ENCODE assay signal across 8 mouse cellular contexts in genomic region chr4:155943049-155943452, GRCm38 (mm10). TPM values are rescaled to one million over a fixed set of nuclear protein-coding genes. Genes with fewer than 3 reads are reported as not detected.
DNase-seq lines count a peak whose midpoint lies in the region; ATAC-seq and TF ChIP-seq lines count a peak whose summit lies in the region.

No protein-coding gene starts in this region.

- peaks cover 13% of the 10 kb centered on the region for H3K4me1 ChIP-seq in neural tube, embryonic 11.5 days (ENCODE audit: control insufficient read depth, insufficient read depth, low read length)
- peaks cover 7% of the 10 kb centered on the region; the same call in 1 of the 2 replicates for H3K4me1 ChIP-seq in hindbrain, postnatal 0 days (ENCODE audit: insufficient read depth, low read length)
- H3K4me1 ChIP-seq in limb, embryonic 12.5 days (replicated peaks): peaks cover 18% of the 10 kb centered on the region
- peaks cover 16% of the 10 kb centered on the region for H3K4me1 ChIP-seq in midbrain, embryonic 11.5 days (ENCODE audit: control insufficient read depth, insufficient read depth, low read length)

- DNase-seq in neural tube, embryonic 11.5 days (ENCODE audit: low spot score): no peak
- no peak for DNase-seq in neural tube, embryonic 10.5 days (ENCODE audit: extremely low spot score, low spot score)
- DNase-seq in gastrocnemius, postnatal 10 days: peak; percentile 48
- peak; percentile 60 for DNase-seq in hindbrain, postnatal 0 days (ENCODE audit: low spot score)
- DNase-seq in midbrain, embryonic 11.5 days (ENCODE audit: low spot score, missing footprints): no peak
- no peak for DNase-seq in spleen, adult 18-20 months

- H3K27ac ChIP-seq in neural tube, embryonic 11.5 days (ENCODE audit: low read depth, low read length): peak overlapping the region; percentile 71
- peak overlapping the region; percentile 92 for H3K27ac ChIP-seq in hindbrain, postnatal 0 days
- peak overlapping the region; percentile 91 for H3K27ac ChIP-seq in limb, embryonic 12.5 days
- H3K27ac ChIP-seq in midbrain, embryonic 11.5 days (ENCODE audit: low read depth, low read length): peak overlapping the region; percentile 68

- WGBS in neural tube, embryonic 11.5 days: under 1% methylated on average over 16 of the region's 17 CpGs
- under 1% methylated on average over 17 of the region's 17 CpGs for WGBS in hindbrain, postnatal 0 days
- WGBS in limb, embryonic 12.5 days: 2% methylated on average over 17 of the region's 17 CpGs
- WGBS in midbrain, embryonic 11.5 days: under 1% methylated on average over 17 of the region's 17 CpGs

- peak overlapping the region; percentile 93 for H3K4me2 ChIP-seq in neural tube, embryonic 11.5 days (ENCODE audit: low read depth)
- H3K4me2 ChIP-seq in hindbrain, postnatal 0 days (ENCODE audit: low read depth, low read length): peak overlapping the region; percentile 95
- H3K4me2 ChIP-seq in limb, embryonic 12.5 days: peak overlapping the region; percentile 96
- peak overlapping the region; percentile 83 for H3K4me2 ChIP-seq in midbrain, embryonic 11.5 days

- TF ChIP-seq CTCF in hindbrain, postnatal 0 days (IDR thresholded peaks at IDR 0.05; ENCODE audit: low read depth): no peak

- peak; percentile 60; the same call in 1 of the 2 replicates for ATAC-seq in neural tube, embryonic 11.5 days (ENCODE audit: insufficient read depth, low FRiP score, low TSS enrichment)
- peak; percentile 33 for ATAC-seq in common myeloid progenitor, adult 5-6 weeks (replicated peaks; ENCODE audit: low read depth, poor library complexity, severe bottlenecking)
- peak; percentile 36 for ATAC-seq in hindbrain, postnatal 0 days
- ATAC-seq in limb, embryonic 12.5 days (ENCODE audit: insufficient number of reproducible peaks, insufficient read depth, low FRiP score, low TSS enrichment, low read depth): peak; percentile 63
- no peak for ATAC-seq in midbrain, embryonic 11.5 days (ENCODE audit: low FRiP score)

- H3K9me3 ChIP-seq in neural tube, embryonic 11.5 days (ENCODE audit: control insufficient read depth, low read length): no peaks in the 10 kb centered on the region
- H3K9me3 ChIP-seq in hindbrain, postnatal 0 days (ENCODE audit: low read length): no peaks in the 10 kb centered on the region
- no peaks in the 10 kb centered on the region for H3K9me3 ChIP-seq in limb, embryonic 12.5 days
- no peaks in the 10 kb centered on the region for H3K9me3 ChIP-seq in midbrain, embryonic 11.5 days (ENCODE audit: control insufficient read depth, low read length)

- H3K9ac ChIP-seq in neural tube, embryonic 11.5 days (ENCODE audit: low read length): peak overlapping the region; percentile 86
- H3K9ac ChIP-seq in hindbrain, postnatal 0 days (replicated peaks; ENCODE audit: low read length): peak overlapping the region; percentile 88
- peak overlapping the region; percentile 96 for H3K9ac ChIP-seq in limb, embryonic 12.5 days (replicated peaks)
- peak overlapping the region; percentile 88 for H3K9ac ChIP-seq in midbrain, embryonic 11.5 days (ENCODE audit: low read length)

- H3K4me3 ChIP-seq in neural tube, embryonic 11.5 days (ENCODE audit: low read depth, low read length): peak overlapping the region; percentile 98
- H3K4me3 ChIP-seq in hindbrain, postnatal 0 days (ENCODE audit: low read length): peak overlapping the region; percentile 96
- peak overlapping the region; percentile 99 for H3K4me3 ChIP-seq in limb, embryonic 12.5 days (replicated peaks)
- H3K4me3 ChIP-seq in midbrain, embryonic 11.5 days (ENCODE audit: low read depth, low read length): peak overlapping the region; percentile 99

- no peaks in the 10 kb centered on the region for H3K27me3 ChIP-seq in neural tube, embryonic 11.5 days (ENCODE audit: control insufficient read depth, insufficient read depth, low read length)
- H3K27me3 ChIP-seq in hindbrain, postnatal 0 days (ENCODE audit: insufficient read depth, low read length): no peaks in the 10 kb centered on the region
- H3K27me3 ChIP-seq in limb, embryonic 12.5 days: no peaks in the 10 kb centered on the region
- no peaks in the 10 kb centered on the region for H3K27me3 ChIP-seq in midbrain, embryonic 11.5 days (ENCODE audit: control insufficient read depth, insufficient read depth, low read length)

- H3K36me3 ChIP-seq in neural tube, embryonic 11.5 days (ENCODE audit: control insufficient read depth, insufficient read depth, low read length): peaks cover 3% of the 10 kb centered on the region; the same call in 1 of the 2 replicates
- peaks cover 5% of the 10 kb centered on the region; the same call in 1 of the 2 replicates for H3K36me3 ChIP-seq in hindbrain, postnatal 0 days (ENCODE audit: insufficient read depth, low read length)
- H3K36me3 ChIP-seq in limb, embryonic 12.5 days: peaks cover 18% of the 10 kb centered on the region
- no peaks in the 10 kb centered on the region for H3K36me3 ChIP-seq in midbrain, embryonic 11.5 days (ENCODE audit: control insufficient read depth, insufficient read depth, low read length)

RNA-seq across cellular contexts. Expression of gene Ube2j2, which starts 0.6 kb away (rescaled TPM):
- 154 and 162 TPM in 2 replicates for polyA plus RNA-seq in neural tube, embryonic 11.5 days (2014; fragmentation: Nextera tagmentation; extraction: Ambion mirVana)
- 91.5 and 103 TPM in 2 replicates for total RNA-seq in common myeloid progenitor, adult 5-6 weeks (2017)
- 10 to 100 TPM; 62.1 to 67.2 TPM for total RNA-seq in gastrocnemius, postnatal 10 days (2021)
- 47.5 and 50.8 TPM in 2 replicates for total RNA-seq in hindbrain, postnatal 0 days (2014; rRNA removed)
- polyA plus RNA-seq in hindbrain, postnatal 0 days (2015; fragmentation: Nextera tagmentation; extraction: Ambion mirVana): 119 and 126 TPM in 2 replicates
- 165 and 169 TPM in 2 replicates for polyA plus RNA-seq in limb, embryonic 12.5 days (2016; fragmentation: Nextera tagmentation; extraction: Ambion mirVana)
- 148 and 158 TPM in 2 replicates for polyA plus RNA-seq in midbrain, embryonic 11.5 days (2014; fragmentation: Nextera tagmentation; extraction: Ambion mirVana)

RNA-seq across cellular contexts. Expression of gene C1qtnf12, which starts 19.1 kb away (rescaled TPM):
- 19.6 and 22.0 TPM in 2 replicates for polyA plus RNA-seq in neural tube, embryonic 11.5 days (2014; fragmentation: Nextera tagmentation; extraction: Ambion mirVana)
- total RNA-seq in common myeloid progenitor, adult 5-6 weeks (2017): 70.8 and 78.2 TPM in 2 replicates
- 10 to 100 TPM; 20.8 to 23.1 TPM for total RNA-seq in gastrocnemius, postnatal 10 days (2021)
- 26.6 and 35.2 TPM in 2 replicates for total RNA-seq in hindbrain, postnatal 0 days (2014; rRNA removed)
- 21.8 and 22.8 TPM in 2 replicates for polyA plus RNA-seq in hindbrain, postnatal 0 days (2015; fragmentation: Nextera tagmentation; extraction: Ambion mirVana)
- 27.1 and 31.6 TPM in 2 replicates for polyA plus RNA-seq in limb, embryonic 12.5 days (2016; fragmentation: Nextera tagmentation; extraction: Ambion mirVana)
- 19.8 and 20.4 TPM in 2 replicates for polyA plus RNA-seq in midbrain, embryonic 11.5 days (2014; fragmentation: Nextera tagmentation; extraction: Ambion mirVana)

RNA-seq across cellular contexts. Expression of gene B3galt6, which starts 49.4 kb away (rescaled TPM):
- polyA plus RNA-seq in neural tube, embryonic 11.5 days (2014; fragmentation: Nextera tagmentation; extraction: Ambion mirVana): 18.9 and 19.9 TPM in 2 replicates
- total RNA-seq in common myeloid progenitor, adult 5-6 weeks (2017): 7.5 and 9.0 TPM in 2 replicates
- total RNA-seq in gastrocnemius, postnatal 10 days (2021): 1 to 10 TPM; 3.1 to 3.8 TPM
- 48.8 and 56.8 TPM in 2 replicates for total RNA-seq in hindbrain, postnatal 0 days (2014; rRNA removed)
- 26.1 and 26.2 TPM in 2 replicates for polyA plus RNA-seq in hindbrain, postnatal 0 days (2015; fragmentation: Nextera tagmentation; extraction: Ambion mirVana)
- 16.1 and 16.8 TPM in 2 replicates for polyA plus RNA-seq in limb, embryonic 12.5 days (2016; fragmentation: Nextera tagmentation; extraction: Ambion mirVana)
- 17.2 and 18.8 TPM in 2 replicates for polyA plus RNA-seq in midbrain, embryonic 11.5 days (2014; fragmentation: Nextera tagmentation; extraction: Ambion mirVana)

RNA-seq across cellular contexts. Expression of gene Sdf4, which starts 49.6 kb away (rescaled TPM):
- polyA plus RNA-seq in neural tube, embryonic 11.5 days (2014; fragmentation: Nextera tagmentation; extraction: Ambion mirVana): 136 and 139 TPM in 2 replicates
- total RNA-seq in common myeloid progenitor, adult 5-6 weeks (2017): 125 and 157 TPM in 2 replicates
- 10 to 100 TPM; 87.9 to 96.0 TPM for total RNA-seq in gastrocnemius, postnatal 10 days (2021)
- 100 and 121 TPM in 2 replicates for total RNA-seq in hindbrain, postnatal 0 days (2014; rRNA removed)
- polyA plus RNA-seq in hindbrain, postnatal 0 days (2015; fragmentation: Nextera tagmentation; extraction: Ambion mirVana): 122 and 127 TPM in 2 replicates
- 131 and 139 TPM in 2 replicates for polyA plus RNA-seq in limb, embryonic 12.5 days (2016; fragmentation: Nextera tagmentation; extraction: Ambion mirVana)
- 130 and 136 TPM in 2 replicates for polyA plus RNA-seq in midbrain, embryonic 11.5 days (2014; fragmentation: Nextera tagmentation; extraction: Ambion mirVana)

RNA-seq across cellular contexts. Expression of gene Acap3, which starts 51.4 kb away (rescaled TPM):
- 44.3 and 45.4 TPM in 2 replicates for polyA plus RNA-seq in neural tube, embryonic 11.5 days (2014; fragmentation: Nextera tagmentation; extraction: Ambion mirVana)
- total RNA-seq in common myeloid progenitor, adult 5-6 weeks (2017): 18.0 and 20.1 TPM in 2 replicates
- total RNA-seq in gastrocnemius, postnatal 10 days (2021): 10 to 100 TPM; 13.8 to 23.1 TPM
- 69.5 and 93.5 TPM in 2 replicates for total RNA-seq in hindbrain, postnatal 0 days (2014; rRNA removed)
- 52.2 and 56.4 TPM in 2 replicates for polyA plus RNA-seq in hindbrain, postnatal 0 days (2015; fragmentation: Nextera tagmentation; extraction: Ambion mirVana)
- polyA plus RNA-seq in limb, embryonic 12.5 days (2016; fragmentation: Nextera tagmentation; extraction: Ambion mirVana): 18.4 and 25.5 TPM in 2 replicates
- 25.6 and 27.5 TPM in 2 replicates for polyA plus RNA-seq in midbrain, embryonic 11.5 days (2014; fragmentation: Nextera tagmentation; extraction: Ambion mirVana)

Comparison
In these comparisons a context has a peak if more than half of its experiments do, and no peak if none do; other contexts are left out.
1. DNase-seq: peak in gastrocnemius, postnatal 10 days (single experiment) and hindbrain, postnatal 0 days (single experiment); none in neural tube, embryonic 11.5 days (single experiment), neural tube, embryonic 10.5 days (single experiment), midbrain, embryonic 11.5 days (single experiment) and spleen, adult 18-20 months (0 of 2).
2. Peak in every context shown above with its lines, with median percentiles within 50 percentile points of each other: H3K27ac ChIP-seq, H3K4me2 ChIP-seq, H3K4me3 ChIP-seq and H3K9ac ChIP-seq.